Mouse (Mus musculus) stomach, embryonic 14.5 days (tissue): ENCODE data around the gene Nos1. TPM values are rescaled to one million over a fixed set of nuclear protein-coding genes. Genes with fewer than 3 reads are reported as not detected.

Experiments
- ATAC-seq: fragments of 200-750 bp; cut with Nextera tagmentation; 2 replicates; pipeline ENCODE4 v1.8.0; 2017; ENCODE audit warnings: low read depth, moderate TSS enrichment; ENCODE audit not compliant: insufficient number of reproducible peaks, insufficient read depth, low FRiP score
- H3K27ac ChIP-seq: fragments of 300-500 bp; sonication (generic); 2 replicates; pipeline ENCODE4 v1.5.1; 2014; ENCODE audit warnings: mild to moderate bottlenecking, low read length, moderate library complexity, mixed read lengths
- H3K27me3 ChIP-seq: fragments of 300-500 bp; sonication (generic); 2 replicates; pipeline ENCODE4 v1.6.1; 2014; ENCODE audit warnings: low read length, control low read depth, mixed read lengths; ENCODE audit not compliant: control insufficient read depth, insufficient read depth
- H3K36me3 ChIP-seq: fragments of 300-500 bp; sonication (generic); 2 replicates; pipeline ENCODE4 v1.6.1; 2014; ENCODE audit warnings: mild to moderate bottlenecking, control low read depth, low read length, moderate library complexity, mixed read lengths; ENCODE audit not compliant: control insufficient read depth, insufficient read depth
- H3K4me1 ChIP-seq: fragments of 300-500 bp; sonication (generic); 2 replicates; pipeline ENCODE4 v1.6.1; 2014; ENCODE audit warnings: low read length, control low read depth, mixed read lengths; ENCODE audit not compliant: control insufficient read depth, insufficient read depth
- H3K4me2 ChIP-seq: fragments of 300-500 bp; sonication (generic); replicated peaks from 2 replicates; pipeline ENCODE4 v1.6.1; 2014; ENCODE audit warnings: low read depth, low read length, control low read depth
- H3K4me3 ChIP-seq: fragments of 300-500 bp; sonication (generic); 2 replicates; pipeline ENCODE4 v1.5.1; 2014; ENCODE audit warnings: low read depth, low read length, control low read depth
- H3K9ac ChIP-seq: fragments of 300-500 bp; sonication (generic); replicated peaks from 2 replicates; pipeline ENCODE4 v1.6.1; 2014; ENCODE audit warnings: low read depth, mild to moderate bottlenecking, control low read depth, low read length, moderate library complexity, mixed read lengths
- H3K9me3 ChIP-seq: fragments of 300-500 bp; sonication (generic); 2 replicates; pipeline ENCODE4 v1.6.1; 2016; ENCODE audit warnings: low read depth, low read length, control low read depth; ENCODE audit not compliant: control insufficient read depth
- WGBS: fragments of 180-500 bp; shearing (Covaris S2); extraction: QIAGEN DNeasy Blood & Tissue Kit; methylation state at CpG from one replicate; pipeline ENCODE4 v1.1.7; 2014; 5-methylcytosine and 5-hydroxymethylcytosine counted together
- polyA plus RNA-seq: library from polyadenylated mRNA; unstranded; fragments of >200 nt; fragmentation: Nextera tagmentation; extraction: Ambion mirVana; gene quantifications from 2 replicates; pipeline ENCODE4 v1.2.1, GENCODE M21; 2014

The Nos1 gene
- polyA plus RNA-seq, 1 experiment from 2014 or later, result 2.3 TPM

DNA sequence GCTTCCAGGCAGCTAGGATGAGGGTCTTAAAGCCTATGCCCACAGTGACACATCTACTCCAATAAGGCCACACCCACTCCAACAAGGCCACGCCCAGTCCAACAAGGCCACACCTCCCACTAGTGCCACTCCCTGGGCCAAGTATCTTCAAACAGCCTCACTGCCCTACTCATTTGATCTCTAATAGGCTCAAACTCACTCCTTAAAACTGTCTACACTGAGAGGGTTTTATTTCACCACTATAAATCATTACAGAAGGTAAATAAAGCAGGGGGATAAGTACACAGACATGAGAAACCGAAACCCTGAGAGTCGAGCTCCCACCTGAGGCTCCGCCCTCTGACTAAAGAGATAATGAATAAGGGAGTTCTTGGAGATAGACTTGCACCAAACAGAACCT lies 128.7 kb downstream of the Nos1 start:
- Histone ChIP-seq H3K9ac (no peak overlapping the region), H3K27ac (no peak overlapping the region), H3K4me3 (no peak overlapping the region), H3K27me3 (no peaks in the 10 kb centered on the region), H3K4me2 (no peak overlapping the region), H3K9me3 (no peaks in the 10 kb centered on the region), H3K36me3 (no peaks in the 10 kb centered on the region), H3K4me1 (no peaks in the 10 kb centered on the region)
- no peak for ATAC-seq
- 42% methylated on average over 4 of the region's 4 CpGs for WGBS

GRCm38 (mm10) chr5:117916349-117916748 lies 135.5 kb downstream of the Nos1 start:
- H3K36me3 ChIP-seq, result no peaks in the 10 kb centered on the region
- ATAC-seq, result no peak
- WGBS, result 87% methylated on average over 5 of the region's 5 CpGs
- H3K4me3 ChIP-seq, result no peak overlapping the region
- no peak overlapping the region for H3K27ac ChIP-seq
- no peaks in the 10 kb centered on the region for H3K9me3 ChIP-seq
- no peak overlapping the region for H3K9ac ChIP-seq
- no peak overlapping the region for H3K4me2 ChIP-seq
- H3K27me3 ChIP-seq, result no peaks in the 10 kb centered on the region
- no peaks in the 10 kb centered on the region for H3K4me1 ChIP-seq

DNA sequence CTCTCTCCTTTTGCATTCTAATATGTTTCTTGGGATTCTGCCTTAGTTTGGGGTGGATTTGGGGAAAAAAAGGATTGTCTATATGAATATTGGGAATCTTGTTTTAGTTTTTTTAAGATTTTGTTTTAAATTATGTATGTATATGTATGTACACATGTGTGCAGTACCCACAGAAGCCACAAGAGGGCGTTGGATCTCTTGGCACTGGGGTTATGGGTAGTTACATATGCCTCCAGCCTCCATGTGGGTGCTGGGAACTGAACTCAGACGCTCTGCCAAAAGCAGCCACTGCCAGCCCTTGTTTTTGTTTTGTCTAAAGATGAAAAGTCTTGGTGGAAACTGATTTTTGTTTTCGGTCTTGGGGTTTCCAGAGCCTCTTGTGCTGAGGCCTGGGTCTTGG lies 136.1 kb downstream of the Nos1 start:
- ATAC-seq, result no peak
- WGBS, result 59% methylated on average over 3 of the region's 3 CpGs

GRCm38 (mm10) chr5:117921786-117922528 lies 141.1 kb downstream of the Nos1 start:
- WGBS, result 82% methylated on average over 12 of the region's 12 CpGs
- Histone ChIP-seq H3K9me3 (no peaks in the 10 kb centered on the region), H3K4me1 (no peaks in the 10 kb centered on the region), H3K27me3 (no peaks in the 10 kb centered on the region), H3K27ac (no peak overlapping the region), H3K36me3 (no peaks in the 10 kb centered on the region), H3K4me3 (no peak overlapping the region), H3K9ac (no peak overlapping the region), H3K4me2 (no peak overlapping the region)
- no peak for ATAC-seq

More for the DNA sequence above, 136.1 kb downstream of the Nos1 start:
- Histone ChIP-seq H3K27ac (no peak overlapping the region), H3K36me3 (no peaks in the 10 kb centered on the region), H3K4me1 (no peaks in the 10 kb centered on the region), H3K9ac (no peak overlapping the region), H3K9me3 (no peaks in the 10 kb centered on the region), H3K27me3 (no peaks in the 10 kb centered on the region), H3K4me2 (no peak overlapping the region), H3K4me3 (no peak overlapping the region)

GRCm38 (mm10) chr5:117923688-117924087 lies 142.9 kb downstream of the Nos1 start:
- no peak for ATAC-seq
- no peaks in the 10 kb centered on the region for H3K36me3 ChIP-seq

DNA sequence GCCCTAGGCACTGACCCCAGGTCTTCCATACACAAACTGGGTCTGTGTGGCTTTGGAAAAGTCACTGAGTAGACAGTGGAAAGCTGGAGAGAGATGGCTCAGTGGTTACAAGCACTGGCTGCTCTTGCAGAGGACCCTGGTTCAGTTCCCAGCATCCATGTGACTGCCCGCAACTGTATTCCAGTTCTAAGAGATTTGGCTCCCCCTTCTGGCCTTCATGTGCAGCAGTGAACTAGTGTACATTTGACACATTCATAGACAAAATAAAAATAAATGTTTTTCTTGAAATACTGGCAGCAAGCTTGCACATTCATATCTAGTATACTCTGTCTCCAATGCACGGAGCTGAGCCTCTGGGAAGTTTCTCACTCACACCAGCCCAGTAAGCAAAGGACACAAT lies 147.7 kb downstream of the Nos1 start:
- Histone ChIP-seq H3K9me3 (no peaks in the 10 kb centered on the region), H3K36me3 (no peaks in the 10 kb centered on the region), H3K27me3 (no peaks in the 10 kb centered on the region), H3K27ac (no peak overlapping the region), H3K4me1 (no peaks in the 10 kb centered on the region), H3K4me3 (no peak overlapping the region), H3K9ac (no peak overlapping the region), H3K4me2 (no peak overlapping the region)
- WGBS, result 87% methylated on average over 2 of the region's 2 CpGs
- no peak for ATAC-seq

More at GRCm38 (mm10) chr5:117923688-117924087, 142.9 kb downstream of the Nos1 start:
- 26% methylated on average over 6 of the region's 6 CpGs for WGBS
- Histone ChIP-seq H3K4me1 (no peaks in the 10 kb centered on the region), H3K9ac (no peak overlapping the region), H3K27me3 (no peaks in the 10 kb centered on the region), H3K9me3 (no peaks in the 10 kb centered on the region), H3K4me2 (no peak overlapping the region), H3K4me3 (no peak overlapping the region), H3K27ac (no peak overlapping the region)

- WGBS, result 78% methylated on average over 2 of the region's 2 CpGs
- no peaks in the 10 kb centered on the region for H3K27me3 ChIP-seq
- no peaks in the 10 kb centered on the region for H3K36me3 ChIP-seq
- no peak overlapping the region for H3K9ac ChIP-seq
- H3K4me2 ChIP-seq, result no peak overlapping the region
- H3K4me1 ChIP-seq, result no peaks in the 10 kb centered on the region
- no peaks in the 10 kb centered on the region for H3K9me3 ChIP-seq
- no peak overlapping the region for H3K4me3 ChIP-seq
- no peak overlapping the region for H3K27ac ChIP-seq
- ATAC-seq, result no peak
These were observed 151.4 kb downstream of the Nos1 start for GRCm38 (mm10) chr5:117932222-117932621.

GRCm38 (mm10) chr5:117932862-117933261 lies 152.0 kb downstream of the Nos1 start:
- 0 out of 2 replicates have a peak, but pooled peaks have one; percentile 10 for ATAC-seq
- WGBS, result 3% methylated on average over 6 of the region's 9 CpGs

DNA sequence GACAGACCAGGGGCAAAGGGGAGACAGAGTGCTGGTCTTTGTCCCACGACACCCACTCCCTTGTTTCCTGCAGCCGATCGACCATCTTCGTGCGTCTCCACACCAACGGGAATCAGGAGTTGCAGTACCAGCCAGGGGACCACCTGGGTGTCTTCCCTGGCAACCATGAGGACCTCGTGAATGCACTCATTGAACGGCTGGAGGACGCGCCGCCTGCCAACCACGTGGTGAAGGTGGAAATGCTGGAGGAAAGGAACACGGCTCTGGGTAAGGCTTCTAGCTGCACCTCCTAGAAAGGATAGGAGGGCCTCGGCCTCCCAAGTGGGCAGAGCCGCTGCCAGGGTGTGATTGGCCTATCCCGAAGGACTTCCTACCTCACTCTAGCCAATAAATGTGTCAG lies 155.5 kb downstream of the Nos1 start:
- no peak overlapping the region for H3K4me2 ChIP-seq
- H3K27me3 ChIP-seq, result no peaks in the 10 kb centered on the region
- no peaks in the 10 kb centered on the region for H3K9me3 ChIP-seq
- 66% methylated on average over 16 of the region's 16 CpGs for WGBS
- no peak overlapping the region for H3K9ac ChIP-seq
- ATAC-seq, result no peak
- H3K4me1 ChIP-seq, result no peaks in the 10 kb centered on the region
- H3K36me3 ChIP-seq, result no peaks in the 10 kb centered on the region
- H3K4me3 ChIP-seq, result no peak overlapping the region
- H3K27ac ChIP-seq, result no peak overlapping the region

More at GRCm38 (mm10) chr5:117932862-117933261, 152.0 kb downstream of the Nos1 start:
- no peaks in the 10 kb centered on the region for H3K27me3 ChIP-seq
- no peaks in the 10 kb centered on the region for H3K36me3 ChIP-seq
- H3K9ac ChIP-seq, result no peak overlapping the region
- no peaks in the 10 kb centered on the region for H3K9me3 ChIP-seq
- H3K27ac ChIP-seq, result no peak overlapping the region
- H3K4me1 ChIP-seq, result no peaks in the 10 kb centered on the region
- H3K4me2 ChIP-seq, result no peak overlapping the region
- no peak overlapping the region for H3K4me3 ChIP-seq
